Mouse (Mus musculus) MEL (cell line): ENCODE measurements at regions not wholly inside any gene's neighbourhood (a gene's known extent, or its start where the extent isn't known, plus 50 kb on each side); places are given as distances from the start of the nearest gene placed in this dataset.

ENCODE experiments used
- DNase-seq: peaks from one replicate; pipeline ENCODE4 v3.0.0; 2011; ENCODE audit warnings: low read depth, low spot score
- H3K27ac ChIP-seq: 2 replicates; pipeline ENCODE4 v1.5.1; 2012; ENCODE audit warnings: low read depth, mild to moderate bottlenecking, control low read depth, low read length, moderate library complexity; ENCODE audit not compliant: control insufficient read depth
- H3K27me3 ChIP-seq, 2 experiments: fragments of 150-350 bp in 1 of 2; sonication (generic) in 1 of 2; 2 replicates each; pipeline ENCODE4 v1.6.1; 2012; ENCODE audit warnings: low read length in 2 of 2, mild to moderate bottlenecking in 2 of 2, improper control_type of control experiment in 1 of 2, moderate library complexity in 1 of 2; ENCODE audit not compliant: insufficient read depth in 2 of 2, control insufficient read depth in 1 of 2
- H3K36me3 ChIP-seq, 2 experiments: 2 replicates each; pipeline ENCODE4 v1.6.1; 2012 to 2014; ENCODE audit warnings: low read length in 2 of 2, improper control_type of control experiment in 1 of 2, inconsistent platforms in 1 of 2, mild to moderate bottlenecking in 1 of 2; ENCODE audit not compliant: insufficient read depth in 2 of 2, control insufficient read depth in 1 of 2
- H3K4me1 ChIP-seq, 2 experiments: fragments of 150-350 bp in 1 of 2; sonication (generic) in 1 of 2; 2 replicates each; pipeline ENCODE4 v1.6.1; 2012; ENCODE audit warnings: low read length in 2 of 2, improper control_type of control experiment in 1 of 2, mild to moderate bottlenecking in 1 of 2; ENCODE audit not compliant: insufficient read depth in 2 of 2, control insufficient read depth in 1 of 2
- H3K4me3 ChIP-seq, 2 experiments: fragments of 150-350 bp in 1 of 2; sonication (generic) in 1 of 2; 2 replicates each; pipeline ENCODE4 v1.5.1; 2012; ENCODE audit warnings: low read depth in 2 of 2, low read length in 2 of 2, mild to moderate bottlenecking in 2 of 2, moderate library complexity in 2 of 2, control low read depth in 1 of 2, improper control_type of control experiment in 1 of 2; ENCODE audit not compliant: control insufficient read depth in 1 of 2, insufficient read depth in 1 of 2
- H3K79me2 ChIP-seq: 2 replicates; pipeline ENCODE4 v1.6.1; 2012; ENCODE audit warnings: mild to moderate bottlenecking, low read length, moderate library complexity; ENCODE audit not compliant: control insufficient read depth, poor library complexity, insufficient read depth
- H3K9ac ChIP-seq: 2 replicates; pipeline ENCODE4 v1.6.1; 2012; ENCODE audit warnings: low read depth, mild to moderate bottlenecking, control low read depth, low read length, moderate library complexity; ENCODE audit not compliant: control insufficient read depth, poor library complexity, severe bottlenecking
- H3K9me3 ChIP-seq: fragments of 150-350 bp; sonication (generic); replicated peaks from 2 replicates; pipeline ENCODE4 v1.6.1; 2012; ENCODE audit warnings: mild to moderate bottlenecking, low read length, improper control_type of control experiment, moderate library complexity; ENCODE audit not compliant: insufficient read depth
- CHD1 ChIP-seq: IDR thresholded peaks from 2 replicates; pipeline ENCODE4 v1.6.1; 2012; ENCODE audit warnings: low read depth, mild to moderate bottlenecking, inconsistent platforms, low read length, improper control_type of control experiment
- CHD2 ChIP-seq: IDR thresholded peaks from 2 replicates; pipeline ENCODE4 v1.6.1; 2011; ENCODE audit warnings: low read length, improper control_type of control experiment
- E2F4 ChIP-seq: IDR thresholded peaks from 2 replicates; pipeline ENCODE4 v1.6.1; 2011; ENCODE audit warnings: low read depth, low read length, improper control_type of control experiment, borderline replicate concordance
- EP300 ChIP-seq, 2 experiments: IDR thresholded peaks; 2 replicates each; pipeline ENCODE4 v1.6.1; 2011; ENCODE audit warnings: improper control_type of control experiment in 2 of 2, low read length in 2 of 2, low read depth in 1 of 2, mild to moderate bottlenecking in 1 of 2
- ETS1 ChIP-seq: IDR thresholded peaks from 2 replicates; pipeline ENCODE4 v1.6.1; 2012; ENCODE audit warnings: low read depth, mild to moderate bottlenecking, inconsistent platforms, low read length, improper control_type of control experiment, moderate library complexity
- HCFC1 ChIP-seq: IDR thresholded peaks from 2 replicates; pipeline ENCODE4 v1.6.1; 2012; ENCODE audit warnings: low read depth, mild to moderate bottlenecking, inconsistent platforms, low read length, improper control_type of control experiment, moderate library complexity
- JUND ChIP-seq: IDR thresholded peaks from 2 replicates; pipeline ENCODE4 v1.6.1; 2011; ENCODE audit warnings: low read depth, mild to moderate bottlenecking, improper control_type of control experiment, low read length
- MXI1 ChIP-seq: IDR thresholded peaks from 2 replicates; pipeline ENCODE4 v1.6.1; 2011; ENCODE audit warnings: mild to moderate bottlenecking, low read depth, low read length, improper control_type of control experiment
- MYB ChIP-seq: IDR thresholded peaks from 2 replicates; pipeline ENCODE4 v1.6.1; 2011; ENCODE audit warnings: mild to moderate bottlenecking, low read depth, low read length, improper control_type of control experiment
- POLR2AphosphoS2 ChIP-seq: IDR thresholded peaks from 2 replicates; pipeline ENCODE4 v1.6.1; 2011; ENCODE audit warnings: low read length, improper control_type of control experiment
- RAD21 ChIP-seq: IDR thresholded peaks from 2 replicates; pipeline ENCODE4 v1.6.1; 2011; ENCODE audit warnings: mild to moderate bottlenecking, low read depth, low read length, improper control_type of control experiment
- SMC3 ChIP-seq: IDR thresholded peaks from 2 replicates; pipeline ENCODE4 v1.6.1; 2011; ENCODE audit warnings: low read depth, low read length, improper control_type of control experiment
- TAL1 ChIP-seq: IDR thresholded peaks from 2 replicates; pipeline ENCODE4 v1.6.1; 2012; ENCODE audit warnings: mild to moderate bottlenecking, inconsistent platforms, low read length, moderate library complexity, mixed read lengths
- TBP ChIP-seq: IDR thresholded peaks from 2 replicates; pipeline ENCODE4 v1.8.0; 2011; ENCODE audit warnings: low read depth, low read length, improper control_type of control experiment
- TCF12 ChIP-seq: IDR thresholded peaks from 2 replicates; pipeline ENCODE4 v1.6.1; 2014; ENCODE audit warnings: low read depth, mild to moderate bottlenecking, inconsistent platforms, low read length, improper control_type of control experiment, moderate library complexity
- UBTF ChIP-seq: IDR thresholded peaks from 2 replicates; pipeline ENCODE4 v1.6.1; 2012; ENCODE audit warnings: low read depth, mild to moderate bottlenecking, inconsistent platforms, low read length, improper control_type of control experiment, moderate library complexity, borderline replicate concordance; ENCODE audit not compliant: insufficient read depth
- USF1 ChIP-seq: IDR thresholded peaks from 2 replicates; pipeline ENCODE4 v1.6.1; 2014; ENCODE audit warnings: low read depth, mild to moderate bottlenecking, inconsistent platforms, low read length, improper control_type of control experiment, moderate library complexity
- USF2 ChIP-seq, 2 experiments: IDR thresholded peaks; 2 replicates each; pipeline ENCODE4 v1.6.1; 2011 to 2012; ENCODE audit warnings: improper control_type of control experiment in 2 of 2, low read length in 2 of 2, borderline replicate concordance in 1 of 2, inconsistent platforms in 1 of 2, low read depth in 1 of 2, mild to moderate bottlenecking in 1 of 2; ENCODE audit not compliant: insufficient read depth in 1 of 2
- ZKSCAN1 ChIP-seq: IDR thresholded peaks from 2 replicates; pipeline ENCODE4 v1.6.1; 2012; ENCODE audit warnings: low read depth, mild to moderate bottlenecking, inconsistent platforms, low read length, improper control_type of control experiment, moderate library complexity
- ZNF384 ChIP-seq: IDR thresholded peaks from 2 replicates; pipeline ENCODE4 v1.6.1; 2012; ENCODE audit warnings: low read depth, mild to moderate bottlenecking, inconsistent platforms, low read length, improper control_type of control experiment

- no peak for TF ChIP-seq TAL1
- no peak for TF ChIP-seq CHD2
- TF ChIP-seq HCFC1 = no peak
- no peak for TF ChIP-seq TBP
- no peak for TF ChIP-seq MYB
- TF ChIP-seq POLR2AphosphoS2 = no peak
- no peak for TF ChIP-seq E2F4
- no peak overlapping the region for H3K27ac ChIP-seq
- no peak overlapping the region for H3K4me3 ChIP-seq
- peaks cover 0 to 2% of the 10 kb centered on the region in 2 experiments; a peak in 1 of 4 replicates for H3K4me1 ChIP-seq
- H3K27me3 ChIP-seq = no peaks in the 10 kb centered on the region
- no peaks in the 10 kb centered on the region for H3K36me3 ChIP-seq
- no peaks in the 10 kb centered on the region for H3K79me2 ChIP-seq
- no peaks in the 10 kb centered on the region for H3K9me3 ChIP-seq
- no peak for DNase-seq
- H3K9ac ChIP-seq = no peak overlapping the region
Observed at GRCm38 (mm10) chr5:16461795-16462194, 91.5 kb upstream of the Hgf start.

DNA sequence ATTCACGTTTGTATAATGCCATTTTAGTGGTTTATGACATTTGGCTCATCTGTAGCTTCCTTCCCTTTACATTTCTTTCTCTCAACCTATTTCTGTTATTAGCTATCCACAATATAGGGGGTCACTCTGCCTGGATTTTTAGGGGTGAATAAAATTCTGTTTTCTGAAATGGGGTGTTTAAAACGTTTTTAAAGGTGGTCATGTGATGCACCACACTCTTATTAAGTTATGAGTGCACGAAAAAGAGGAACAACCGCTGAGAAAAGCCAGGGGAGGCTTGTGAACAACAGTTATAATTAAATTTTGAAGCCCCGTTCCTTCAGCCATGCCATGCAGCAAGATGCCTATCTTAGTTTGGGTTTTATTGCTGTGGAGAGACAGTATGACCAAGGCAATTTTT is 87.0 kb upstream of the Hgf start:
- H3K79me2 ChIP-seq = no peaks in the 10 kb centered on the region
- peak; percentile 11 for DNase-seq
- H3K27me3 ChIP-seq = no peaks in the 10 kb centered on the region
- peaks cover 0 to 7% of the 10 kb centered on the region in 2 experiments; a peak in 2 of 4 replicates for H3K4me1 ChIP-seq
- H3K9ac ChIP-seq = no peak overlapping the region
- TF ChIP-seq JUND (no peak), EP300 (IDR thresholded peaks at IDR 0.05; ENCODE audit: low read depth in 1 of 2, low read length in 2 of 2) (no peak), MXI1 (0 out of 2 replicates have a peak, but pooled peaks have one; percentile 25), USF1 (peak; percentile 86), ETS1 (no peak), USF2 (IDR thresholded peaks at IDR 0.05; ENCODE audit: borderline replicate concordance in 1 of 2, insufficient read depth in 1 of 2, low read depth in 1 of 2, low read length in 2 of 2) (peak in 1 of 2 experiments; percentile 59; a peak in 1 of 4 replicates), RAD21 (no peak), UBTF (no peak), TCF12 (no peak), TBP (no peak), POLR2AphosphoS2 (no peak), ZNF384 (no peak), SMC3 (no peak), ZKSCAN1 (no peak), CHD1 (no peak)
- H3K27ac ChIP-seq = peak overlapping the region; percentile 27; the same call in 1 of the 2 replicates
- no peaks in the 10 kb centered on the region for H3K9me3 ChIP-seq
- H3K4me3 ChIP-seq = peak overlapping the region in 1 of 2 experiments; percentile 22; a peak in 1 of 4 replicates
- 0 out of 4 replicates have a peak, but pooled peaks cover 0 to 2% of the 10 kb centered on the region in 2 experiments for H3K36me3 ChIP-seq
